Mouse (Mus musculus) megakaryocyte-erythroid progenitor cell, adult 5 weeks (primary cell): Measurements from ENCODE around the gene Csrp2. TPM values are rescaled to one million over a fixed set of nuclear protein-coding genes. Genes with fewer than 3 reads are reported as not detected.

Experiments used
- polyA plus RNA-seq: library from polyadenylated mRNA; stranded (reverse); fragments of >175 nt; gene quantifications from 2 replicates; pipeline ENCODE4 v1.2.3, GENCODE M21; 2012

Gene Csrp2
- polyA plus RNA-seq, result 21.0 and 30.1 TPM in 2 replicates

DNA sequence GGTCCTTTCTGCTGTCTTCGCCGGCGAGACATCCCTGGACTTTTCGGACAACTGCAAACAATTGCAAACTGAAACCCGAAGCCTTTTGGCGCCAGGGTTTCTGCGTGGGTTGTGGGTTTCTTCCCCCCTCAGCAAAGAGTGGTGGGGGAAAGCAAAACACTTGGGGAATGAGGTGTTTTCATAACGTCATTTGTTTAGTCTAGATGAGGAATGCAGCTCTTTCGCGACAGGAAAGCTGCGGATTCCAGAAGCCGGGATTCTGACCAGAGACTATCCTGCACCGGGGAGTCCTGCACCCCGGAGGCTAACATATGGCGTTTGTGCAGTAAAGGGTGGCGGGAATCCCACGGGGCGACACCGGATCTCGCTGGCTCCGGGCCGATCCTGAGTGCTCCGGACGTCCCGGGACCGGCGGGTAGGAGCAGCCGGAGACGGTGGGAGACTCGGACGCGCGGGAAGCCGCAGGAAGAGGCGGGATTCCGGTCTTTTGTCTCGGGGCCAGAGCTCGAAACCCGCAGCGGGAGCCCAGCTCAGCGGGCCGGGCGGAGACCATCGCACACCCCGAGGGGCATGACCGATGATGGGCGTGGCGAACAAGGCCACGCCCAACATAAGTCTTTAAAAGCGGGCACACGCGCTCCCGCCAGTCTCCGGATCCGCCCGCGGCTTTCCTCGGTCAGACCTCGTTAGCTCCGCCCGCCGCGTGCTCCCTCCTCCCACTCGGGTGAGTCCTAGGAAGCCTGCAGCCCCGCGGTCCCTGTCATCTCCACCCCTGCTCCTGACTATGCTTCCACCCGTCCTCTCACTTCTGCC lies at the start of gene Csrp2:
Gene Csrp2, plus strand, starts transcription at position 259 of the 813 bp plus-strand sequence.

Other genes starting within 250 kb of the Csrp2 start
- 21.9 and 28.4 TPM in 2 replicates for gene E2f7, start 174.3 kb upstream of the Csrp2 start, polyA plus RNA-seq
- 0.93 and 0.94 TPM in 2 replicates for gene Zdhhc17, start 90.4 kb downstream of the Csrp2 start, polyA plus RNA-seq
- gene Osbpl8, start 245.0 kb downstream of the Csrp2 start, polyA plus RNA-seq, result 7.4 and 12.6 TPM in 2 replicates